Mouse (Mus musculus): ENCODE results near the gene Cdkal1.

- no peak for TF ChIP-seq CTCF (IDR thresholded peaks at IDR 0.05; ENCODE audit: low read depth, low read length)
- no peak for TF ChIP-seq POLR2A (IDR thresholded peaks at IDR 0.05; ENCODE audit: borderline replicate concordance, low read depth, low read length)
These were observed 265.3 kb downstream of the Cdkal1 start for GRCm38 (mm10) chr13:29590164-29590563.

Measured in bone marrow macrophage, adult 2 months (primary cell).